11 mouse cellular contexts compared by ENCODE assay signal in genomic region chr6:142752331-142753246, GRCm38 (mm10). TPM values are rescaled to one million over a fixed set of nuclear protein-coding genes. Genes with fewer than 3 reads are reported as not detected.
DNase-seq lines count a peak whose midpoint lies in the region; ATAC-seq and TF ChIP-seq lines count a peak whose summit lies in the region.
"Had no signal": no experiment of that assay in that cellular context is flagged by ENCODE, and none has a peak within 500 bp of the region (broad histone marks: within the 10 kb centered on the region; RNA-seq: fewer than 3 reads in every experiment).

No protein-coding gene starts in this region.

- TF ChIP-seq CTCF in lung, postnatal 0 days (IDR thresholded peaks at IDR 0.05): no peak

- no peak overlapping the region for H3K27ac ChIP-seq in lung, postnatal 0 days (ENCODE audit: low read length)
- no peak overlapping the region for H3K27ac ChIP-seq in hindbrain, embryonic 12.5 days
- H3K27ac ChIP-seq: layer of hippocampus, adult 2 months had no signal

- H3K36me3 ChIP-seq in lung, postnatal 0 days (ENCODE audit: insufficient read depth, low read length): no peaks in the 10 kb centered on the region
- no peaks in the 10 kb centered on the region for H3K36me3 ChIP-seq in megakaryocyte, embryonic 14.5 days (replicated peaks; ENCODE audit: low read length)
- H3K36me3 ChIP-seq in hindbrain, embryonic 12.5 days: no peaks in the 10 kb centered on the region

- peak; percentile 56 for DNase-seq in lung, postnatal 0 days (ENCODE audit: low spot score)
- no peak for DNase-seq in lung, postnatal 14 days
- DNase-seq in c-Kit-positive CD71-positive TER-119-negative erythroid progenitor cells, embryonic 14.5 days (ENCODE audit: low read depth): peak; percentile 21
- peak; percentile 49 for DNase-seq in thymus, postnatal 4 days
- DNase-seq in cerebellum, adult 11 months: no peak
- DNase-seq in kidney, adult 18-20 months: no peak

- H3K9ac ChIP-seq in lung, postnatal 0 days (replicated peaks; ENCODE audit: low read depth): no peak overlapping the region
- H3K9ac ChIP-seq in hindbrain, embryonic 12.5 days: no peak overlapping the region

- H3K9me3 ChIP-seq in lung, postnatal 0 days (ENCODE audit: low read length): no peaks in the 10 kb centered on the region
- no peaks in the 10 kb centered on the region for H3K9me3 ChIP-seq in megakaryocyte, embryonic 14.5 days
- H3K9me3 ChIP-seq in hindbrain, embryonic 12.5 days (replicated peaks): no peaks in the 10 kb centered on the region

- no peak for TF ChIP-seq EP300 in lung, postnatal 0 days (IDR thresholded peaks at IDR 0.05)

- no peak overlapping the region for H3K4me2 ChIP-seq in lung, postnatal 0 days (replicated peaks; ENCODE audit: low read depth, low read length)
- H3K4me2 ChIP-seq in hindbrain, embryonic 12.5 days (replicated peaks): no peak overlapping the region

- no peak for ATAC-seq in lung, postnatal 0 days
- no peak for ATAC-seq in hindbrain, embryonic 12.5 days (ENCODE audit: low FRiP score)
- ATAC-seq: forebrain, embryonic 14.5 days had no signal

- 38% methylated on average over 14 of the region's 14 CpGs for WGBS in lung, postnatal 0 days
- WGBS in hindbrain, embryonic 12.5 days: 37% methylated on average over 14 of the region's 14 CpGs

- no peak overlapping the region for H3K4me3 ChIP-seq in lung, postnatal 0 days (ENCODE audit: low read depth, low read length)
- H3K4me3 ChIP-seq in megakaryocyte, embryonic 14.5 days (replicated peaks): peak overlapping the region; percentile 80
- H3K4me3 ChIP-seq in hindbrain, embryonic 12.5 days: no peak overlapping the region
- H3K4me3 ChIP-seq: layer of hippocampus, adult 2 months had no signal

- H3K4me1 ChIP-seq in lung, postnatal 0 days (ENCODE audit: insufficient read depth, low read depth, low read length): peaks cover 8% of the 10 kb centered on the region; the same call in 1 of the 2 replicates
- peaks cover 62% of the 10 kb centered on the region for H3K4me1 ChIP-seq in megakaryocyte, embryonic 14.5 days
- H3K4me1 ChIP-seq in hindbrain, embryonic 12.5 days: peaks cover 2% of the 10 kb centered on the region

- H3K27me3 ChIP-seq in lung, postnatal 0 days (replicated peaks; ENCODE audit: insufficient read depth, low read length): no peaks in the 10 kb centered on the region
- H3K27me3 ChIP-seq in megakaryocyte, embryonic 14.5 days (replicated peaks): no peaks in the 10 kb centered on the region
- peaks cover 22% of the 10 kb centered on the region for H3K27me3 ChIP-seq in hindbrain, embryonic 12.5 days

RNA-seq across cellular contexts. Expression of gene Cmas, which starts 3.9 kb away (rescaled TPM):
- 53.5 and 53.6 TPM in 2 replicates for polyA plus RNA-seq in lung, postnatal 0 days (2015; fragmentation: Nextera tagmentation; extraction: Ambion mirVana)
- polyA plus RNA-seq in megakaryocyte, embryonic 14.5 days (2012; ENCODE audit: insufficient read depth, low replicate concordance): 176 and 211 TPM in 2 replicates
- polyA plus RNA-seq in hindbrain, embryonic 12.5 days (2016; fragmentation: Nextera tagmentation; extraction: Ambion mirVana): 138 and 139 TPM in 2 replicates

RNA-seq across cellular contexts. Expression of gene Abcc9, which starts 50.5 kb away (rescaled TPM):
- 2.0 and 2.4 TPM in 2 replicates for polyA plus RNA-seq in lung, postnatal 0 days (2015; fragmentation: Nextera tagmentation; extraction: Ambion mirVana)
- not detected in 2 replicates for polyA plus RNA-seq in megakaryocyte, embryonic 14.5 days (2012; ENCODE audit: insufficient read depth, low replicate concordance)
- 2.4 and 2.8 TPM in 2 replicates for polyA plus RNA-seq in hindbrain, embryonic 12.5 days (2016; fragmentation: Nextera tagmentation; extraction: Ambion mirVana)

RNA-seq across cellular contexts. Expression of gene Sult6b2, which starts 51.7 kb away (rescaled TPM):
- polyA plus RNA-seq in lung, postnatal 0 days (2015; fragmentation: Nextera tagmentation; extraction: Ambion mirVana): not detected in 2 replicates
- polyA plus RNA-seq in megakaryocyte, embryonic 14.5 days (2012; ENCODE audit: insufficient read depth, low replicate concordance): 0.07 TPM in 1 of 2 replicates, not detected in the other
- polyA plus RNA-seq in hindbrain, embryonic 12.5 days (2016; fragmentation: Nextera tagmentation; extraction: Ambion mirVana): not detected in 2 replicates
- polyA plus RNA-seq: lung, embryonic 16.5 days had no signal

Comparison
In these comparisons a context has a peak if more than half of its experiments do, and no peak if none do; other contexts are left out.
1. DNase-seq: peak in lung, postnatal 0 days (single experiment), c-Kit-positive CD71-positive TER-119-negative erythroid progenitor cells, embryonic 14.5 days (single experiment) and thymus, postnatal 4 days (single experiment); none in lung, postnatal 14 days (single experiment), cerebellum, adult 11 months (single experiment) and kidney, adult 18-20 months (single experiment).